Mouse (Mus musculus) heart, embryonic 13.5 days (tissue): ENCODE data around the gene Pard3b. TPM values are rescaled to one million over a fixed set of nuclear protein-coding genes. Genes with fewer than 3 reads are reported as not detected.

ENCODE experiments used
- ATAC-seq: fragments of 200-750 bp; cut with Nextera tagmentation; 2 replicates; pipeline ENCODE4 v1.8.0; 2017; ENCODE audit warnings: moderate TSS enrichment; ENCODE audit not compliant: insufficient number of reproducible peaks, low FRiP score, low TSS enrichment; ENCODE audit errors: extremely low read depth
- H3K27ac ChIP-seq: fragments of 300-500 bp; sonication (generic); replicated peaks from 2 replicates; pipeline ENCODE4 v1.5.1; 2015; ENCODE audit warnings: moderate library complexity, mild to moderate bottlenecking, inconsistent platforms
- H3K27me3 ChIP-seq: fragments of 300-500 bp; sonication (generic); replicated peaks from 2 replicates; pipeline ENCODE4 v1.6.1; 2015; ENCODE audit warnings: mild to moderate bottlenecking, inconsistent platforms
- H3K36me3 ChIP-seq: fragments of 300-500 bp; sonication (generic); 2 replicates; pipeline ENCODE4 v1.6.1; 2015; ENCODE audit warnings: mild to moderate bottlenecking, inconsistent platforms
- H3K4me1 ChIP-seq: fragments of 300-500 bp; sonication (generic); 2 replicates; pipeline ENCODE4 v1.6.1; 2015; ENCODE audit warnings: inconsistent platforms
- H3K4me2 ChIP-seq: fragments of 300-500 bp; sonication (generic); 2 replicates; pipeline ENCODE4 v1.6.1; 2015; ENCODE audit warnings: inconsistent platforms, mild to moderate bottlenecking, moderate library complexity
- H3K4me3 ChIP-seq: fragments of 300-500 bp; sonication (generic); 2 replicates; pipeline ENCODE4 v1.5.1; 2015; ENCODE audit warnings: moderate library complexity, mild to moderate bottlenecking, inconsistent platforms
- H3K9ac ChIP-seq: fragments of 300-500 bp; sonication (generic); 2 replicates; pipeline ENCODE4 v1.6.1; 2015; ENCODE audit warnings: inconsistent platforms, mild to moderate bottlenecking, moderate library complexity
- H3K9me3 ChIP-seq: fragments of 300-500 bp; sonication (generic); 2 replicates; pipeline ENCODE4 v1.6.1; 2016; ENCODE audit warnings: inconsistent platforms
- WGBS: fragments of 180-500 bp; shearing (Covaris S2); methylation state at CpG from one replicate; pipeline ENCODE4 v1.1.7; 2015; ENCODE audit warnings: mixed read lengths; 5-methylcytosine and 5-hydroxymethylcytosine counted together
- polyA plus RNA-seq: library from polyadenylated mRNA; unstranded; fragments of >200 nt; fragmentation: Nextera tagmentation; extraction: Ambion mirVana; gene quantifications from 2 replicates; pipeline ENCODE4 v1.2.1, GENCODE M21; 2015

Gene Pard3b
- polyA plus RNA-seq, 1 experiment from 2014 or later = 11.8 TPM

DNA sequence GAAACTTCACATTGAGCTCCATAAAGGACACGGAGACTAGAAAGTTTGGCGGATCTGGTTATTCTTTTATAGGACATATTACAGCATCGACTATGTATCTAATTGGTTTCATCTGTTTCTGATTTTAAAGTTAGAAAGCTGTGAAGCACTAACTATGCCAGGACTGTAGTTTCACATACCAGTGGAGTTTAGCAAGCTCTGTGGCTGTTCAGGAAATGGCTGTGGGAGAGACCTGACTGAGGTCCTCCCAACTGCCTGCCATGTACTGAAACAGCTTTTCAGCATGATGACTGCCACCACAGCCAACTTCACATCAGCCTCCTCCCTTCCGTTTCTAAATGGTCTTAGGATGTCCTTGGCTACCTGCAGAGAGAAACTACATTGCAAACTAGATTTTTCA lies 296.1 kb downstream of the Pard3b start:
- 78% methylated on average over 4 of the region's 4 CpGs for WGBS
- no peak for ATAC-seq
- no peaks in the 10 kb centered on the region; the same call in 1 of the 2 replicates for H3K4me1 ChIP-seq
- no peak overlapping the region for H3K9ac ChIP-seq
- no peaks in the 10 kb centered on the region for H3K27me3 ChIP-seq
- H3K9me3 ChIP-seq = no peaks in the 10 kb centered on the region
- H3K4me3 ChIP-seq = no peak overlapping the region
- no peak overlapping the region for H3K4me2 ChIP-seq
- H3K36me3 ChIP-seq = no peaks in the 10 kb centered on the region
- H3K27ac ChIP-seq = no peak overlapping the region

GRCm38 (mm10) chr1:61939882-61940281 lies 301.3 kb downstream of the Pard3b start:
- H3K4me3 ChIP-seq = no peak overlapping the region
- H3K4me1 ChIP-seq = 0 out of 2 replicates have a peak, but pooled peaks cover 3% of the 10 kb centered on the region
- no peaks in the 10 kb centered on the region for H3K27me3 ChIP-seq
- H3K36me3 ChIP-seq = no peaks in the 10 kb centered on the region
- H3K9ac ChIP-seq = no peak overlapping the region
- no peak overlapping the region for H3K4me2 ChIP-seq
- WGBS = 71% methylated on average over 10 of the region's 10 CpGs
- no peak for ATAC-seq
- H3K27ac ChIP-seq = no peak overlapping the region
- H3K9me3 ChIP-seq = no peaks in the 10 kb centered on the region

DNA sequence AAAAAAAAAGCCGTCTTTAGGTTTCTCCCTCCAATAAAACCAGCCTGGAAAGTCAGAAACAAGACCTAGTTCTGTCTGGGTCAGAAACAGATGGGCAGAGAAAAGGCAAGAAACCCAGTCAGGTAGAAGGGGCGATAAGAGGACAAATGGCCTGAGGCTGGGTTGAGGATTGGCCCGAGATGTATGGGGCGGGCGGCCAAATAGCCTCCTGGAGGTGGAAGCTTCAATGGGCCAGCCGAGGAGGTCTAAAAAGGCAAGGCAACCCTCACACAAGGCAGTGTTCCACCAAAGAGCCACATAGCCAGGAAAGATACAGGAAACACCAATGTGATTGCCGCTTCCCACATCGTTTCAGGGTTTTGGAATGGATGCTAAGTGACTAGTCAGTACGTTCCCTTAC lies 322.9 kb downstream of the Pard3b start:
- WGBS = 81% methylated on average over 9 of the region's 9 CpGs
- no peaks in the 10 kb centered on the region for H3K36me3 ChIP-seq
- H3K4me1 ChIP-seq = peaks cover 4% of the 10 kb centered on the region
- no peak overlapping the region for H3K9ac ChIP-seq
- no peak overlapping the region for H3K4me3 ChIP-seq
- H3K27ac ChIP-seq = no peak overlapping the region
- no peak overlapping the region for H3K4me2 ChIP-seq
- no peaks in the 10 kb centered on the region for H3K27me3 ChIP-seq
- ATAC-seq = no peak
- H3K9me3 ChIP-seq = no peaks in the 10 kb centered on the region

DNA sequence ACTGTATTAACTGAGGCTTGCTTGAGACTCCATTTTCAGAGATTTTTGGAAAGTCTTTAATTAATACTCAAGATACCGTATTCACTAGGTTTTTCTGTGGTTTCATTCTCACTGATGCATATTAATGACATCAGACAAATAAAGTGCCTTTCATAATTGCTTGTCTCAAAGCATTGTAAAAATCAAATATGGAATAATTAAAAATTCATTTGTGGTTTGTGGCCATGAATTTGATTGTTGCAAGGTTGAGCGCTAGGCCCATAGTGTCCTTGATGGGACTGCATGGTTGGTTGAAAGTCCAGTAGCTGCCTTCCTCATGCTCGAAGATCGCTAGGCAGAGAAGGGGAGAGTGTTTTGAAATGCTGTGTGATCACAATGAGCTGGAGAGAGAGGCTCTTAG lies 323.9 kb downstream of the Pard3b start:
- no peak for ATAC-seq
- Histone ChIP-seq H3K9ac (no peak overlapping the region), H3K27ac (no peak overlapping the region), H3K4me1 (peaks cover 4% of the 10 kb centered on the region), H3K9me3 (no peaks in the 10 kb centered on the region), H3K36me3 (no peaks in the 10 kb centered on the region), H3K4me3 (no peak overlapping the region), H3K4me2 (no peak overlapping the region), H3K27me3 (no peaks in the 10 kb centered on the region)
- 77% methylated on average over 4 of the region's 4 CpGs for WGBS

GRCm38 (mm10) chr1:61967124-61967523 lies 328.5 kb downstream of the Pard3b start:
- WGBS = 68% methylated on average over 3 of the region's 3 CpGs
- Histone ChIP-seq H3K36me3 (no peaks in the 10 kb centered on the region), H3K9me3 (no peaks in the 10 kb centered on the region), H3K4me2 (no peak overlapping the region), H3K27me3 (no peaks in the 10 kb centered on the region), H3K27ac (no peak overlapping the region), H3K9ac (no peak overlapping the region), H3K4me1 (peaks cover 4% of the 10 kb centered on the region), H3K4me3 (no peak overlapping the region)
- no peak for ATAC-seq

DNA sequence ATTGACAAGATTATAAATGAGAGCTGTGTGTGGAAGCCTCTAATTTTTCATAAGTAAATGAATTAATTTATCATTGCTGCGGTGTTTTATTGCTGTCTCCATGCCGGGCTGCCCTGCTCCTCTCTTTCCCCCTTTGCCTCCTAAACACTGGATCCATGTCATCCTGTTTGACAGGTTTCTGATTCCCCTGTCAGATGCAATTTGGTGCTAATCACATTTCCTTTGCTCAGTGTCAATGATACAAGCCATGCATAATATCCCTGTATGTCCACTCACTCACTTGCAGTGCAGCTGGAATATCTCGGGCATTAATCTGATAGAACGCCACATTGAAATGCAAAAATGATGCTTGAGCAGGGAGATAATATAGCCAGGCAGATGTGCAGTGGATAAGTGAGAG lies 329.2 kb downstream of the Pard3b start:
- Histone ChIP-seq H3K4me2 (no peak overlapping the region), H3K4me1 (peaks cover 3% of the 10 kb centered on the region), H3K4me3 (no peak overlapping the region), H3K36me3 (no peaks in the 10 kb centered on the region), H3K27me3 (no peaks in the 10 kb centered on the region), H3K9me3 (no peaks in the 10 kb centered on the region), H3K9ac (no peak overlapping the region), H3K27ac (no peak overlapping the region)
- ATAC-seq = no peak
- 80% methylated on average over 4 of the region's 4 CpGs for WGBS

GRCm38 (mm10) chr1:61997711-61998110 lies 359.1 kb downstream of the Pard3b start:
- no peaks in the 10 kb centered on the region for H3K9me3 ChIP-seq
- peaks cover under 1% of the 10 kb centered on the region for H3K4me1 ChIP-seq
- H3K36me3 ChIP-seq = no peaks in the 10 kb centered on the region
- no peak overlapping the region for H3K27ac ChIP-seq
- H3K4me2 ChIP-seq = no peak overlapping the region
- no peak overlapping the region for H3K4me3 ChIP-seq
- ATAC-seq = no peak
- no peaks in the 10 kb centered on the region for H3K27me3 ChIP-seq
- H3K9ac ChIP-seq = no peak overlapping the region
- WGBS = 68% methylated on average over 3 of the region's 3 CpGs

DNA sequence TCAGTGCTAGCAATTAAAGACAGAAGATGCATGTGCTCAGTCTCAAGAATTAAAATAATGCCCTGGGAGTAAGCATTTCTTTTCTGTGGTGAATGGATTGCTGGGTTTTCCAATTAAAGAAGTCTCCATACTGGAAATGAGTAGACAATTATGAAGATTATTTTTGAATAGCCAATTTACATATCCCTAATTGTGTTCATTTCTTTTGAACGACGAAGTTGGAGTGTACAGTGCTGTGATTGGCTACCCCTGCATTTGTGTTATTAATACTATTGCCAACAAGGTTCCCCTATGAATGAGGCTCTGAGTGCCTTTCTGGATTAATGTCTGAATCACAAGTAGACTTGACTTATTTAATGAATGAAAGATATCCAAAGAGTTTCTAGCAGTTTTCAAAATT lies 370.2 kb downstream of the Pard3b start:
- WGBS = 83% methylated on average over 2 of the region's 2 CpGs
- no peaks in the 10 kb centered on the region for H3K27me3 ChIP-seq
- no peak overlapping the region for H3K4me3 ChIP-seq
- no peak for ATAC-seq
- H3K4me2 ChIP-seq = no peak overlapping the region
- no peak overlapping the region for H3K27ac ChIP-seq
- no peaks in the 10 kb centered on the region for H3K36me3 ChIP-seq
- H3K9ac ChIP-seq = no peak overlapping the region
- no peaks in the 10 kb centered on the region for H3K9me3 ChIP-seq
- peaks cover 5% of the 10 kb centered on the region; the same call in 1 of the 2 replicates for H3K4me1 ChIP-seq

DNA sequence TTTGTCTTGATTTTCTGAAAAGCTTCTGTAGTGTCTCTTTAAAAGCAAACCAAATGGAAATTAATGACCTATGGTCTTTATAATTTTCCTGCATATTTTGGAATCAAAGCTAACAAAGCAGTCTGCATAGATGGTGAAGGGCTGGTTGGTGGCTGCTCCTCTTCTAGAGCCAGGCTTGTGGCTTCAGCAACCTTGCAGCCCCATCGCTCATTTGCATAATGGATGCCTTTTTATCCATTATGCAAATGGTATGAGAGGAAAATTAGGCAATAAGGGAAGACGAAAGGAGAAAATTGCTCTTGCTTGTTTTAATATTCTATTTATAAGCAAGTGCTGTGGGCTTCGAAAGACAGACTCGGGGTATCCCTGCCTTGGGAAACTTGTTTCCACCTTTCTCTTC lies 373.1 kb downstream of the Pard3b start:
- Histone ChIP-seq H3K4me3 (no peak overlapping the region), H3K4me2 (no peak overlapping the region), H3K27me3 (no peaks in the 10 kb centered on the region), H3K36me3 (no peaks in the 10 kb centered on the region), H3K27ac (no peak overlapping the region), H3K9ac (no peak overlapping the region), H3K4me1 (no peaks in the 10 kb centered on the region), H3K9me3 (no peaks in the 10 kb centered on the region)
- no peak for ATAC-seq
- WGBS = 83% methylated on average over 4 of the region's 4 CpGs

GRCm38 (mm10) chr1:62016536-62017300 lies 378.1 kb downstream of the Pard3b start:
- no peaks in the 10 kb centered on the region for H3K27me3 ChIP-seq
- no peak overlapping the region for H3K4me2 ChIP-seq
- H3K4me1 ChIP-seq = peaks cover 5% of the 10 kb centered on the region; the same call in 1 of the 2 replicates
- H3K27ac ChIP-seq = no peak overlapping the region
- 66% methylated on average over 5 of the region's 5 CpGs for WGBS
- H3K9ac ChIP-seq = no peak overlapping the region
- H3K9me3 ChIP-seq = no peaks in the 10 kb centered on the region
- H3K4me3 ChIP-seq = no peak overlapping the region
- ATAC-seq = no peak
- no peaks in the 10 kb centered on the region for H3K36me3 ChIP-seq

DNA sequence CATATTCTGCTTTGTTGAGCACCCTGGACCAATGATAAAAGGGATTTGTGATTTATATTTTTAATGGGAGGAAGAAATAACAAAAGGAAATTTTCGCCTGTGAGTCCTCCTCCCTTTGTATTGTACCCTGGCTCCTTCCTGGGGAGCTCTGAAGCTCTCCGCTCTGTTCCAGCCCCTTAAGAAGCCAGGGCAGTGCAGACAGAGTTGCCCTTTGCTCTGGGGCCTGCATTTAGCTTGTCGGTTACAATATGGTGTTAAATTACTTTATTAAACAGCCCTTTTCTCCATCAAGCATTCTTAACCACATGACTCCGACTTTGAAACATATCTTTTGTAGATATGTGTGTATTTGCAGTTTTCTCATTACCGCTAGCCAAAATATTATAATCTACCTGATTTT lies 379.7 kb downstream of the Pard3b start:
- H3K9ac ChIP-seq = no peak overlapping the region
- 59% methylated on average over 5 of the region's 5 CpGs for WGBS
- H3K4me3 ChIP-seq = no peak overlapping the region
- H3K4me1 ChIP-seq = peaks cover 5% of the 10 kb centered on the region; the same call in 1 of the 2 replicates
- H3K27ac ChIP-seq = no peak overlapping the region
- no peaks in the 10 kb centered on the region for H3K36me3 ChIP-seq
- H3K4me2 ChIP-seq = no peak overlapping the region
- H3K27me3 ChIP-seq = no peaks in the 10 kb centered on the region
- ATAC-seq = no peak
- H3K9me3 ChIP-seq = no peaks in the 10 kb centered on the region

- Histone ChIP-seq H3K9me3 (no peaks in the 10 kb centered on the region), H3K36me3 (no peaks in the 10 kb centered on the region), H3K4me2 (no peak overlapping the region), H3K27ac (no peak overlapping the region), H3K4me1 (peaks cover 5% of the 10 kb centered on the region; the same call in 1 of the 2 replicates), H3K4me3 (no peak overlapping the region), H3K9ac (no peak overlapping the region), H3K27me3 (no peaks in the 10 kb centered on the region)
- ATAC-seq = no peak
Observed at GRCm38 (mm10) chr1:62019743-62020142, 381.1 kb downstream of the Pard3b start.
